Mouse (Mus musculus): ENCODE results near the gene Tmem104.

Tmem104 gene

DNA sequence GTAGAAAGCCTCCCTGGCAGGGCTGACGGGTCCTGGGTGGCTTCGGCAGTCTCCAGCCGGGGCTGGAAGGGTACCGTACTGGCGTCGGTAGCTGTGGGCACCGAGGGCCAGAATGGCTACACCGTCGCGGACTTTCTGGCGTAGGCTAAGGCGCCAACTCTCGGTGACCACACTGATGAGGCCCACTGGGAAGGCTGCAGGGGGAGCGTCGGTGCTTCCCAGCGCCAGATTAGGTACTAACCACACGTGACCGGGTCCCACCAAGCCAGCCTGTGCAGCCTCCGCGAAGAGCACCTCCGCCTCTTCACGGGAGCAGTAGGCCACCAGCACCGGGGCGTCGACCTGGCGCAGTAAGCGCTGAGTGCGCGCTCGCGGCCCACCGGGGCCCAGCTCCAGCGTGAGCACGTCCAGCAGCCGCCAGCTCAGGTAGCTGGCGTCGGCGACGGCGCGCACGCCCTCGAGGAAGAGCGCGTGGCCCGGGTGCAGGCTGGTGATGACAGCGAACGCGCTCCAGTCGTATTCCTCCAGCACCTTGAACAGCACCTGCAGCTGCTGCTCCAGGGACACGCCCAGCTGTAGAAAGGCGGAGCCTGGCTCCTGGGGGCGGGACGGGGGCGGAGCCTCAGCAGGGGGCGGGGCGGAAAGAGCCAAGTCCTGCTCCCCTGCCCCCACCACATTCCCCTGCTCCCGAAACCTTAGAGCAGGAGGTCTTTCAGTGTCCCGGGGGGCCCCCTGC lies 70.7 kb downstream of the Tmem104 start:
- in situ Hi-C loops (cut with MseI, MboI): no loop called here

DNA sequence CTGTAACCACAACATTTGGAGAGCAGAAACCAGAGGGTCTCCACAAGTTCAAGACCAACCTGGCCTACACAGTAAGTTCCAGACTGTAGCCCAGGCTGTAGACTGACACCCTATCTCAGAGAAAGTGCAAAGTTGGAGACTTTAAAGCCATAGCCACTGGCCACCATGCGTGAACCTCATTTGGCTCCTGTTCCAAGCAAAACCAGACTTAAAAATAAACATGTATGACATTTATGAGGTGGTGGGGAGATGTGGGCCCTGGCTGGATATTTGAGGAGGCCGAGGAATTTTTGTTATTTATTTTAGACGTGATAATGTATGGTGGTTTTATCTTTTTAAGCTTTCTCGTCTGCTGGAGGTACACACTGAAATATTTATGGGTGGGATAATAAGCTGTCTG lies 71.8 kb downstream of the Tmem104 start:
- in situ Hi-C loops (cut with MseI, MboI): no loop called here

GRCm38 (mm10) chr11:115262954-115263353 lies 75.7 kb downstream of the Tmem104 start:
- in situ Hi-C loops (cut with MseI, MboI): loop anchor here (5.0 kb wide), 3 partner anchors 56 to 101 kb away; partner anchors contain the start of gene Slc9a3r1 (in 1 of the 2)

DNA sequence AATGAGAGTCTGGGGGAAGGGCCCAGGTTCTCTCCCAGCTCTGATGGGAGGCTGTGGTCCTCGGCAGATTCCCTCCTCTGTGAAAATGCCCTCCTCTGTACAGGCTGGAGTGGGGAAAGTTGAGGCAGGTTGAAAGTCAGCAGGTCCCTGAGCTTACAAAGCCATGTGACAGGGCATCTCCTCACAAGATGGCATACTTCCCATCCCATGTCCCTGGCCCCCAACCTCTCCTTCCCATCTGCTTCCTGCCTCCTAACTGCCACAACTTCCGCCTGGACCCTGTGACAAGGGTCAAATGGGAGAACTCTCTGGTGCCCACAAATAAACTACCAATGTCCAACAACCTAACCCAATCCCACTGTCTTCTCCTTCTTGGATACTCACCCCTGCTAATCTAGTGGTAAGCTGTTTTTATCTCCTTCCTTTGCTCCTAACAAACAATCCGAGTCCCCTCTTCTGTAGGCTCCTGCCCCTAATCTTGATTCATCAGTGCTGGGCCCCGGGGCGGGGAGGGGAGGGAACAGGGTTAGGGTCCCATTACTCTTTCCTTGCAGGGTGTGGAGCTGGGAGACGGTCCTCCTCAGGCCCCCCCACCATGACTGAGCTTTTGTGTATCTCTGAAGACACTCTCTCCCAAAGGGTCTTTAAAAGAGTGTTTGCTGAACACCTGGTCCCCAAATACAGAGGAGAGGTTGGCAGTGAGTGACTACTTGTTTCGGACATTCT lies 77.0 kb downstream of the Tmem104 start:
- in situ Hi-C loops (cut with MseI, MboI): loop anchor here (5.0 kb wide), 3 partner anchors 57 to 102 kb away; partner anchors contain the start of gene Slc9a3r1 (in 1 of the 2)

GRCm38 (mm10) chr11:115264862-115265668 lies 77.8 kb downstream of the Tmem104 start:
- in situ Hi-C loops (cut with MseI, MboI): loop anchor here (5.0 kb wide), 3 partner anchors 58 to 103 kb away; partner anchors contain the start of gene Slc9a3r1 (in 1 of the 2)

GRCm38 (mm10) chr11:115265771-115266399 lies 78.6 kb downstream of the Tmem104 start:
- in situ Hi-C loops (cut with MseI, MboI): no loop called here

- in situ Hi-C loops (cut with MseI, MboI): no loop called here
Observed at GRCm38 (mm10) chr11:115266400-115266778, 79.1 kb downstream of the Tmem104 start.

DNA sequence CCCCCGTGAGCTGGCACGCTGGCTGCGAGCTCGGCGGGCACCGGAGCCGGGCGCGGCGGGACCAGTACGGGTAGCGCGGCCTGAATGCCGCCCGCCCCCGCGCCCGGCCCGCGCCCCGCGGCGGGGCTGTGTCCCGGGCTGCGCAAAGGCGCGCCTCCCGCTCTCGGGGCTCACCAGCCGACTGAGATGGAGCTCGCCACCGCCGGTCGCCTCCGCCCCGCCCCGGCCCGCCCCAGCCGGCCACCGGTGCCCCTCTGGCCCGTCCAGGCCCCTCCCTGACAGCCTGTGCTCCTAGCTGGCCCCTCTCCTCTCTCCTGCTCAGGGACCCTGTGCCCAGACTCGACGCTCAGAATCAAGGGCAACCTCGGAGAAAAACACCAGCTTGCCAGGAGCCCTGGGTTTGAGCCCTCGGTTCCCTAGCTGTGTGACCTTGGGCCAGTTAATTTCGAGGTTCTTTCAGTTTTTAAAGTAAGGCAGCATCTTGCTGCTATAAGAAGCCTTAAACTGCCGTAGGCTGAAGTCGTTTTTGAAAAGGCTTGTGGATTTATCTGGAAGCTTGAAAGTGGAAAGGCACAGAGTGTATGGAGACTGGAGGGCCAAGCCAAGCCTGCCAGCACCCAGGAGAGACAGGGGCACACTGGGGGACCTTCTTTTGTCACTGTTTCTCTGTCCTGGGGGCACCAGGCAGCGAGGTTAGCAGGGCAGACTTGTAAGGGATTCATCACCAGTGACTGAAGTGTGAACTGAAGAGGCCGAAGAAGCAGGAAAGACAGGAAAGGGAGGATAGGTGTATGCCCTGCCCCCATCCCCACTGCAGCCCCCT lies 80.0 kb downstream of the Tmem104 start, which contains the start of gene Grin2c:
Gene Grin2c, minus strand, starts transcription at position 183 of the 823 bp plus-strand sequence.
- in situ Hi-C loops (cut with MseI, MboI): no loop called here

- in situ Hi-C loops (cut with MseI, MboI): no loop called here
Observed at GRCm38 (mm10) chr11:115267958-115268357, 80.7 kb downstream of the Tmem104 start.

- in situ Hi-C loops (cut with MseI, MboI): no loop called here
Observed at GRCm38 (mm10) chr11:115269330-115270066, 82.2 kb downstream of the Tmem104 start.

- in situ Hi-C loops (cut with MseI, MboI): no loop called here
Observed at GRCm38 (mm10) chr11:115270148-115270861, 83.0 kb downstream of the Tmem104 start.

- in situ Hi-C loops (cut with MseI, MboI): no loop called here
Observed at GRCm38 (mm10) chr11:115271052-115271451, 83.8 kb downstream of the Tmem104 start.

GRCm38 (mm10) chr11:115271481-115271880 lies 84.2 kb downstream of the Tmem104 start:
- in situ Hi-C loops (cut with MseI, MboI): no loop called here

DNA sequence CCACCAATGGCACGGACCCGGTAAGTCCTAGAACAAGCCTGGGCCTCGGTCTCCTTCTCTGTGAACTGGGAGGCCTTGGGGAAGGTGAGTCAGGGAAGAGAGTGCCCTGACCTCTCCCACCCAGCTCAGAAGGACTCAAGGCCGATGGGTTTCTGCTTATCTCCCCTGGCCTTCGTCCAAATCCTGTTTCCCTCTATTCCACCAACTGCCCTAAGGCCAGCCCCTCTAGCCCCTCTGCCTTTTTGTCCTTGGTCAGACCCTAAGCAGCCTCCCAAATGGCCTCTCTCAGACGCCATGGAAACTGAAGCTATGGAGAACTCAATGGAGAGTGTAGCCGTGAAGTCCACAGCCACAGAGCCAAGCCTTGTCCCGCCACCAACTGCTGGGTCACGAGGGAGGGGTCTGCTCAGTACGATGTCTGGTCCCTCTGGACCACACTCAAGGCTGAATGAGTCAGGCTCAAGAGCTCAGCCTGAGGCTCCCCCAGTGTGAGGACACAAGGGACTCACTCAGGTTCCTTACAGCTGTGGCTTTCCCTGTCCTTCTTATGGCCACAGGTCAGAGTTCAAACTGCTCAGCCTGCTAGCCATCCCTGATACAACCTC lies 85.7 kb downstream of the Tmem104 start:
- in situ Hi-C loops (cut with MseI, MboI): no loop called here

DNA sequence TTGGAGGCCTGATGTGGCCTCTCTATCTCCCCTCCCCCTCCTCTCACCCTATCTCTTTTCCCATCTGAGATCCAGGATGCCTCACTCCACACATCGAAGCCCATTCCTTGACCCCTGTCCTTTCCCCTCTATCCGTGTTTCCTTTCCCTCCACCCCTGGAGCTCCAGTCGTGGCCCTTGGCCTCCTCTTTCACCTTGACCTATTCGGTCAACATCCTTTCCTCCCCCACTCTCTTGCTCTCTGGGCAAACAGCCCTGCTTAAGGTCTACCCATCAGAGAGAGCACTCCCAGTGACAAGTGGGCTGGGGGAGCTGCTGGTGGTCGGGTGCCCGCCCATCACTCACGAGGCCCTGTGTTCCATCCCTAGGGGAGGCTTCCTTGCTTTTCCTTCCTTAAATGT lies 86.4 kb downstream of the Tmem104 start:
- in situ Hi-C loops (cut with MseI, MboI): no loop called here

- in situ Hi-C loops (cut with MseI, MboI): no loop called here
Observed at GRCm38 (mm10) chr11:115274178-115274577, 86.9 kb downstream of the Tmem104 start.

DNA sequence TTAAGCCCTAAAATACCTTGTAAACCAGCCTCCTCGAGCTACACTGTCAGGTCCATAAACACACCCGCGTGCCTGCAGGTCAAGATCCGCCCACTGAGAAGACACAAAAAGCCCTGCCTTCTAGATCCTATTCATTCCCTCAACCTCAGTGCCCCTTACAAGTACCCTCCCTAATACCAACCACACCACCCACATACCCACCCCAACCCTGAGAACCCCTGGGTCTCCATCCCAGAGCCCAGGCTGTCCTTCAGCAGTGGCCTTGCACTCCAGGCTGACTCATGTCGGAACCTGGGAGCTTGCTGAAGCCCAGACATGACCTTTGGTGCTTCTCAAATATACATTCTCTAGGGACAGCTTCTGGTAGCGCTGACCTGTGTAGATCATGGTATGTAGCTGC lies 87.5 kb downstream of the Tmem104 start:
- in situ Hi-C loops (cut with MseI, MboI): no loop called here

- in situ Hi-C loops (cut with MseI, MboI): no loop called here
Observed at GRCm38 (mm10) chr11:115275509-115275908, 88.2 kb downstream of the Tmem104 start.

DNA sequence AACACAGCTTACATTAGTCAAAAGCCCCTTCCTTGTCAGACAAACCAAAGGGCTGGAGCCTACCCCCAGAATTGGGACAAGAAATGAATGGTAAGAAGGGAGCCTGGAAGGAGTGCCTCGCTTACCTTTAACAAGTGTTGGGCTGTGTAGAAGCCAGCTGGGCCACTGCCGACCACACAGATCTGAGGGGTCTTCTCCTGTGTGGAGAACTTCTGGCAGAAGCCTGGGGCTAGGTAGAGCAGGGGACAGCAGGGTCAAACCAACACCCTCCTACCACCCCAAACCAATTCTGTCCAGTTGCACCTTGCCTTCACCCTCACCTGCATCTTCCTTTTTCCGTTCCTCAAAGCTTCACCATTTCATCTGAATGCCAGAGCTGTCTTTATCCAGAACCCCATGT lies 88.7 kb downstream of the Tmem104 start:
- in situ Hi-C loops (cut with MseI, MboI): no loop called here
